Mouse (Mus musculus) E14TG2a.4 (cell line): ENCODE measurements around the gene Bcar3.

Source experiments
- CTCF ChIP-seq: conservative IDR thresholded peaks from 2 replicates; pipeline ENCODE4 v1.5.1; 2014; ENCODE audit warnings: low read length
- POU5F1 ChIP-seq: IDR thresholded peaks from 2 replicates; pipeline ENCODE4 v1.6.1; 2014; ENCODE audit warnings: low read length, borderline replicate concordance

- TF ChIP-seq CTCF (no peak), POU5F1 (no peak)
Observed at GRCm38 (mm10) chr3:122323841-122324240, 29.9 kb downstream of the Bcar3 start.
